Mouse (Mus musculus) kidney, adult 2 months (tissue): ENCODE data around the gene Lpar2.

Source experiments
- CTCF ChIP-seq: fragments of 200-500 bp; conservative IDR thresholded peaks from 2 replicates; pipeline ENCODE4 v1.5.1; 2011; ENCODE audit warnings: low read depth, mild to moderate bottlenecking, control low read depth, low read length, moderate library complexity, mixed read lengths; ENCODE audit not compliant: insufficient read depth, insufficient read length
- POLR2A ChIP-seq: fragments of 200-500 bp; IDR thresholded peaks from one replicate; pipeline ENCODE4 v1.6.1; 2011; ENCODE audit warnings: low read depth, low read length, control low read depth

- no peak for TF ChIP-seq POLR2A
- TF ChIP-seq CTCF: no peak
Measured at GRCm38 (mm10) chr8:69815396-69815795, 6.8 kb upstream of the Lpar2 start.
